Mouse (Mus musculus) CH12.LX (cell line): ENCODE measurements around the gene Plch2. TPM values are rescaled to one million over a fixed set of nuclear protein-coding genes. Genes with fewer than 3 reads are reported as not detected.
A peak's percentile ranks its signal among the peaks of the same experiment; 100 is the strongest.

ENCODE experiments used
- DNase-seq: peaks from one replicate; pipeline ENCODE4 v3.0.0-alpha.2; 2013; ENCODE audit errors: extremely low read depth
- H3K27ac ChIP-seq: 2 replicates; pipeline ENCODE4 v1.5.1; 2012; ENCODE audit warnings: low read depth, mild to moderate bottlenecking, control low read depth, moderate library complexity; ENCODE audit not compliant: insufficient read depth
- H3K27me3 ChIP-seq: replicated peaks from 2 replicates; pipeline ENCODE3; 2012; ENCODE audit warnings: inconsistent platforms
- H3K36me3 ChIP-seq, 2 experiments: replicated peaks in 1 of 2; 2 replicates each; pipeline versions ENCODE3 to v1.6.1; 2012; ENCODE audit warnings: inconsistent platforms in 1 of 2, low read length in 1 of 2, mild to moderate bottlenecking in 1 of 2, mixed read lengths in 1 of 2, moderate library complexity in 1 of 2; ENCODE audit not compliant: control insufficient read depth in 1 of 2, insufficient read depth in 1 of 2
- H3K4me1 ChIP-seq, 2 experiments: 2 replicates each; pipeline ENCODE4 v1.6.1; 2012; ENCODE audit warnings: inconsistent platforms in 1 of 2, moderate library complexity in 1 of 2; ENCODE audit not compliant: insufficient read depth in 2 of 2, control insufficient read depth in 1 of 2
- H3K4me2 ChIP-seq: 2 replicates; pipeline ENCODE4 v1.6.1; 2012; ENCODE audit warnings: low read depth, mild to moderate bottlenecking, control low read depth; ENCODE audit not compliant: poor library complexity, insufficient read depth, severe bottlenecking
- H3K4me3 ChIP-seq, 3 experiments: fragments of 150-350 bp in 1 of 3; sonication (generic) in 1 of 3; replicated peaks in 1 of 3; 2 replicates each; pipeline versions ENCODE3 to v1.5.1; 2011 to 2012; ENCODE audit warnings: low read depth in 2 of 3, low read length in 2 of 3, mild to moderate bottlenecking in 2 of 3, moderate library complexity in 2 of 3, control low read depth in 1 of 3, improper control_type of control experiment in 1 of 3, inconsistent platforms in 1 of 3, mixed read lengths in 1 of 3; ENCODE audit not compliant: poor library complexity in 1 of 3
- H3K79me2 ChIP-seq: replicated peaks from 2 replicates; pipeline ENCODE4 v1.6.1; 2012; ENCODE audit warnings: mild to moderate bottlenecking, moderate library complexity; ENCODE audit not compliant: control insufficient read depth, poor library complexity, insufficient read depth, severe bottlenecking; ENCODE audit errors: extremely low read depth
- H3K9ac ChIP-seq: 2 replicates; pipeline ENCODE4 v1.6.1; 2012; ENCODE audit warnings: low read depth, mild to moderate bottlenecking, control low read depth, moderate library complexity; ENCODE audit not compliant: insufficient read depth
- H3K9me3 ChIP-seq: replicated peaks from 2 replicates; pipeline ENCODE3; 2012; ENCODE audit warnings: low read length, inconsistent platforms, mixed read lengths
- CHD2 ChIP-seq: IDR thresholded peaks from 2 replicates; pipeline ENCODE4 v1.6.1; 2011; ENCODE audit warnings: low read length, improper control_type of control experiment
- CTCF ChIP-seq, 2 experiments: IDR thresholded peaks in 1 of 2; conservative IDR thresholded peaks in 1 of 2; 2 replicates each; pipeline ENCODE4 v1.5.1; 2011 to 2012; ENCODE audit warnings: low read depth in 2 of 2, low read length in 2 of 2, improper control_type of control experiment in 1 of 2, inconsistent platforms in 1 of 2, mild to moderate bottlenecking in 1 of 2, moderate library complexity in 1 of 2
- HCFC1 ChIP-seq: IDR thresholded peaks from 2 replicates; pipeline ENCODE4 v1.6.1; 2012; ENCODE audit warnings: low read depth, mild to moderate bottlenecking, inconsistent platforms, low read length, improper control_type of control experiment
- IRF4 ChIP-seq: IDR thresholded peaks from 2 replicates; pipeline ENCODE4 v1.6.1; 2014; ENCODE audit warnings: low read depth, mild to moderate bottlenecking, inconsistent platforms, low read length, improper control_type of control experiment
- JUN ChIP-seq: IDR thresholded peaks from 2 replicates; pipeline ENCODE4 v1.6.1; 2011; ENCODE audit warnings: low read depth, mild to moderate bottlenecking, low read length, improper control_type of control experiment, moderate library complexity; ENCODE audit not compliant: insufficient read depth
- KAT2A ChIP-seq: IDR thresholded peaks from 2 replicates; pipeline ENCODE4 v1.6.1; 2012; ENCODE audit warnings: low read length, improper control_type of control experiment, inconsistent platforms; ENCODE audit not compliant: insufficient replicate concordance
- MAFK ChIP-seq: IDR thresholded peaks from 2 replicates; pipeline ENCODE4 v1.6.1; 2011; ENCODE audit warnings: low read length, improper control_type of control experiment; ENCODE audit not compliant: insufficient replicate concordance
- MAX ChIP-seq: IDR thresholded peaks from 2 replicates; pipeline ENCODE4 v1.6.1; 2011; ENCODE audit warnings: low read length, improper control_type of control experiment
- MEF2A ChIP-seq: IDR thresholded peaks from 2 replicates; pipeline ENCODE4 v1.6.1; 2014; ENCODE audit warnings: low read depth, mild to moderate bottlenecking, inconsistent platforms, low read length, improper control_type of control experiment, borderline replicate concordance
- MXI1 ChIP-seq: IDR thresholded peaks from 2 replicates; pipeline ENCODE4 v1.6.1; 2011; ENCODE audit warnings: mild to moderate bottlenecking, low read depth, low read length, improper control_type of control experiment
- MYC ChIP-seq: IDR thresholded peaks from 2 replicates; pipeline ENCODE4 v1.6.1; 2011; ENCODE audit warnings: low read depth, mild to moderate bottlenecking, improper control_type of control experiment, low read length
- NELFE ChIP-seq: IDR thresholded peaks from 2 replicates; pipeline ENCODE4 v1.6.1; 2011; ENCODE audit warnings: low read depth, low read length, improper control_type of control experiment
- NRF1 ChIP-seq: IDR thresholded peaks from 2 replicates; pipeline ENCODE4 v1.6.1; 2014; ENCODE audit warnings: low read depth, mild to moderate bottlenecking, inconsistent platforms, low read length, improper control_type of control experiment, moderate library complexity
- POLR2A ChIP-seq: IDR thresholded peaks from 2 replicates; pipeline ENCODE4 v1.6.1; 2011; ENCODE audit warnings: low read depth, mild to moderate bottlenecking, improper control_type of control experiment, low read length
- RAD21 ChIP-seq: IDR thresholded peaks from 2 replicates; pipeline ENCODE4 v1.6.1; 2011; ENCODE audit warnings: low read depth, mild to moderate bottlenecking, low read length, improper control_type of control experiment, moderate library complexity
- RCOR1 ChIP-seq: conservative IDR thresholded peaks from 2 replicates; pipeline ENCODE4 v1.6.1; 2012; ENCODE audit warnings: low read depth, mild to moderate bottlenecking, inconsistent platforms, low read length, improper control_type of control experiment
- SIN3A ChIP-seq: IDR thresholded peaks from 2 replicates; pipeline ENCODE4 v1.6.1; 2012; ENCODE audit warnings: low read length, improper control_type of control experiment, inconsistent platforms
- SMC3 ChIP-seq: IDR thresholded peaks from 2 replicates; pipeline ENCODE4 v1.6.1; 2011; ENCODE audit warnings: low read depth, low read length, improper control_type of control experiment
- UBTF ChIP-seq: IDR thresholded peaks from 2 replicates; pipeline ENCODE4 v1.6.1; 2012; ENCODE audit warnings: low read depth, mild to moderate bottlenecking, inconsistent platforms, low read length, improper control_type of control experiment, moderate library complexity
- USF1 ChIP-seq: IDR thresholded peaks from 2 replicates; pipeline ENCODE4 v1.6.1; 2014; ENCODE audit warnings: low read depth, mild to moderate bottlenecking, inconsistent platforms, low read length, improper control_type of control experiment
- USF2 ChIP-seq: conservative IDR thresholded peaks from 2 replicates; pipeline ENCODE4 v1.6.1; 2011; ENCODE audit warnings: low read depth, low read length, improper control_type of control experiment
- ZC3H11A ChIP-seq: IDR thresholded peaks from 2 replicates; pipeline ENCODE4 v1.6.1; 2012; ENCODE audit warnings: low read depth, mild to moderate bottlenecking, inconsistent platforms, low read length, improper control_type of control experiment
- ZKSCAN1 ChIP-seq: IDR thresholded peaks from 2 replicates; pipeline ENCODE4 v1.6.1; 2012; ENCODE audit warnings: low read depth, inconsistent platforms, low read length, improper control_type of control experiment, borderline replicate concordance
- ZNF384 ChIP-seq: IDR thresholded peaks from 2 replicates; pipeline ENCODE4 v1.6.1; 2012; ENCODE audit warnings: low read depth, low read length, improper control_type of control experiment, inconsistent platforms
- dilution Hi-C: fragments of 300-500 bp; cut with MboI; formaldehyde crosslinking; loops from 2 replicates; pipeline ENCODE4 v1.14.3; 2020; ENCODE audit warnings: low sequenced_read_pairs; ENCODE audit not compliant: extremely low pct_unique_long_range_greater_than_20kb, extremely low pct_ligation_motif_present
- in situ Hi-C: fragments of 300-500 bp; cut with MboI; formaldehyde crosslinking; loops from 3 replicates; pipeline ENCODE4 v1.14.3; 2019; ENCODE audit warnings: low sequenced_read_pairs, low pct_ligation_motif_present, low pct_unique_long_range_greater_than_20kb, mixed read lengths
- polyA plus RNA-seq: library from polyadenylated mRNA; unstranded; fragments of >175 nt; gene quantifications from 2 replicates; pipeline ENCODE4 v1.2.1, GENCODE M21; 2012; ENCODE audit warnings: low read depth; ENCODE audit not compliant: insufficient read length
- total RNA-seq, 2 experiments: library from RNA; depleted of rRNA; stranded (reverse); fragments of 300-350 nt in 1 of 2; fragments of >200 nt in 1 of 2; gene quantifications; 2 replicates each; pipeline ENCODE4 v1.2.3; 2012 to 2014

Gene Plch2
- total and polyA plus RNA-seq, 3 experiments, result 0.04 to 0.47 (median 0.17) TPM

GRCm38 (mm10) chr4:155090688-155091449 lies 34.3 kb upstream of the Plch2 start (continued):
- peak; percentile 75; the same call in 1 of the 2 replicates for TF ChIP-seq MYC
- TF ChIP-seq ZNF384, result peak; percentile 89
- no peak for TF ChIP-seq NELFE
- peak; percentile 31; the same call in 1 of the 2 replicates for TF ChIP-seq HCFC1
- no peak for TF ChIP-seq CTCF (conservative IDR thresholded peaks at IDR 0.05 in 1 of 2, IDR thresholded peaks at IDR 0.05 in 1 of 2; ENCODE audit: low read depth in 2 of 2, low read length in 2 of 2)

GRCm38 (mm10) chr4:155090147-155090546 lies 33.6 kb upstream of the Plch2 start:
- in situ Hi-C loops, result no loop called here

GRCm38 (mm10) chr4:155089241-155089640 lies 32.7 kb upstream of the Plch2 start:
- no peak overlapping the region for H3K4me3 ChIP-seq
- no peak overlapping the region for H3K4me2 ChIP-seq
- H3K36me3 ChIP-seq, result peaks cover 9 to 33% of the 10 kb centered on the region in 2 experiments
- peak overlapping the region; percentile 25; the same call in 1 of the 2 replicates for H3K27ac ChIP-seq
- DNase-seq, result no peak
- no peaks in the 10 kb centered on the region for H3K9me3 ChIP-seq
- H3K27me3 ChIP-seq, result no peaks in the 10 kb centered on the region
- H3K79me2 ChIP-seq, result peaks cover 18% of the 10 kb centered on the region
- no peak overlapping the region for H3K9ac ChIP-seq
- dilution Hi-C loops, result no loop called here
- TF ChIP-seq MAFK, result no peak
- TF ChIP-seq RAD21, result no peak
- TF ChIP-seq CTCF (conservative IDR thresholded peaks at IDR 0.05 in 1 of 2, IDR thresholded peaks at IDR 0.05 in 1 of 2; ENCODE audit: low read depth in 2 of 2, low read length in 2 of 2), result no peak
- TF ChIP-seq UBTF, result no peak
- TF ChIP-seq POLR2A, result no peak
- TF ChIP-seq KAT2A, result no peak
- no peak for TF ChIP-seq MEF2A
- no peak for TF ChIP-seq IRF4
- no peak for TF ChIP-seq JUN
- TF ChIP-seq ZC3H11A, result no peak
- TF ChIP-seq SMC3, result no peak
- no peak for TF ChIP-seq MXI1
- TF ChIP-seq USF2, result no peak
- TF ChIP-seq NRF1, result no peak
- TF ChIP-seq NELFE, result no peak
- no peak for TF ChIP-seq RCOR1
- H3K4me1 ChIP-seq, result peaks cover 32 to 65% of the 10 kb centered on the region in 2 experiments
- in situ Hi-C loops, result no loop called here

More at GRCm38 (mm10) chr4:155090147-155090546, 33.6 kb upstream of the Plch2 start:
- peak overlapping the region; percentile 46 to 56 (median 53) for H3K4me3 ChIP-seq
- peak overlapping the region; percentile 83 for H3K27ac ChIP-seq
- H3K79me2 ChIP-seq, result peaks cover 9% of the 10 kb centered on the region
- peak overlapping the region; percentile 60 for H3K9ac ChIP-seq
- no peaks in the 10 kb centered on the region for H3K9me3 ChIP-seq
- H3K27me3 ChIP-seq, result no peaks in the 10 kb centered on the region
- peak overlapping the region; percentile 60 for H3K4me2 ChIP-seq
- H3K36me3 ChIP-seq, result peaks cover 9 to 37% of the 10 kb centered on the region in 2 experiments
- DNase-seq, result no peak
- no peak for TF ChIP-seq CHD2
- TF ChIP-seq ZKSCAN1, result no peak
- no peak for TF ChIP-seq MXI1
- no peak for TF ChIP-seq MAX
- TF ChIP-seq USF1, result no peak
- no peak for TF ChIP-seq SIN3A
- TF ChIP-seq NELFE, result no peak
- dilution Hi-C loops, result no loop called here
- peaks cover 29 to 65% of the 10 kb centered on the region in 2 experiments for H3K4me1 ChIP-seq
